Mouse (Mus musculus) neural tube, embryonic 15.5 days (tissue): Measurements from ENCODE around the gene Mmp21. TPM values are rescaled to one million over a fixed set of nuclear protein-coding genes. Genes with fewer than 3 reads are reported as not detected.

ENCODE experiments used
- ATAC-seq: fragments of 200-750 bp; cut with Nextera tagmentation; 2 replicates; pipeline ENCODE4 v1.8.0; 2017; ENCODE audit warnings: mild to moderate bottlenecking, moderate TSS enrichment, moderate library complexity; ENCODE audit not compliant: low FRiP score
- H3K27ac ChIP-seq: fragments of 300-500 bp; sonication (generic); replicated peaks from 2 replicates; pipeline ENCODE4 v1.5.1; 2015; ENCODE audit warnings: mild to moderate bottlenecking, inconsistent platforms
- H3K27me3 ChIP-seq: fragments of 300-500 bp; sonication (generic); replicated peaks from 2 replicates; pipeline ENCODE4 v1.6.1; 2015; ENCODE audit warnings: inconsistent platforms
- H3K36me3 ChIP-seq: fragments of 300-500 bp; sonication (generic); 2 replicates; pipeline ENCODE4 v1.6.1; 2015; ENCODE audit warnings: inconsistent platforms
- H3K4me1 ChIP-seq: fragments of 300-500 bp; sonication (generic); 2 replicates; pipeline ENCODE4 v1.6.1; 2015; ENCODE audit warnings: inconsistent platforms
- H3K4me2 ChIP-seq: fragments of 300-500 bp; sonication (generic); 2 replicates; pipeline ENCODE4 v1.6.1; 2015; ENCODE audit warnings: inconsistent platforms, mild to moderate bottlenecking, moderate library complexity
- H3K4me3 ChIP-seq: fragments of 300-500 bp; sonication (generic); replicated peaks from 2 replicates; pipeline ENCODE4 v1.5.1; 2015; ENCODE audit warnings: mild to moderate bottlenecking, inconsistent platforms
- H3K9ac ChIP-seq: fragments of 300-500 bp; sonication (generic); replicated peaks from 2 replicates; pipeline ENCODE4 v1.6.1; 2015; ENCODE audit warnings: mild to moderate bottlenecking, inconsistent platforms
- H3K9me3 ChIP-seq: fragments of 300-500 bp; sonication (generic); replicated peaks from 2 replicates; pipeline ENCODE4 v1.6.1; 2016; ENCODE audit warnings: inconsistent platforms
- WGBS: fragments of 180-500 bp; shearing (Covaris S2); methylation state at CpG from one replicate; pipeline ENCODE4 v1.1.7; 2015; ENCODE audit warnings: mixed read lengths; 5-methylcytosine and 5-hydroxymethylcytosine counted together
- polyA plus RNA-seq: library from polyadenylated mRNA; unstranded; fragments of >200 nt; fragmentation: Nextera tagmentation; extraction: Ambion mirVana; gene quantifications from 2 replicates; pipeline ENCODE4 v1.2.1, GENCODE M21; 2015

Mmp21 gene
- polyA plus RNA-seq, 1 experiment from 2014 or later = not detected

- H3K27me3 ChIP-seq = no peaks in the 10 kb centered on the region
- no peaks in the 10 kb centered on the region for H3K4me1 ChIP-seq
- no peak overlapping the region for H3K27ac ChIP-seq
- H3K4me2 ChIP-seq = no peak overlapping the region
- ATAC-seq = no peak
- H3K4me3 ChIP-seq = no peak overlapping the region
- 85% methylated on average over 6 of the region's 6 CpGs for WGBS
- H3K36me3 ChIP-seq = peaks cover 81% of the 10 kb centered on the region
- no peak overlapping the region for H3K9ac ChIP-seq
- no peaks in the 10 kb centered on the region for H3K9me3 ChIP-seq
Measured at GRCm38 (mm10) chr7:133645716-133646115, 34.1 kb downstream of the Mmp21 start.

- Histone ChIP-seq H3K9me3 (no peaks in the 10 kb centered on the region), H3K4me3 (peak overlapping the region; percentile 98; the same call in 1 of the 2 replicates), H3K9ac (no peak overlapping the region), H3K36me3 (peaks cover 30% of the 10 kb centered on the region), H3K4me1 (peaks cover 12% of the 10 kb centered on the region), H3K27me3 (no peaks in the 10 kb centered on the region), H3K4me2 (peak overlapping the region; percentile 78), H3K27ac (no peak overlapping the region)
- no peak for ATAC-seq
- WGBS = 91% methylated on average over 13 of the region's 13 CpGs
Measured at GRCm38 (mm10) chr7:133638821-133639220, 41.0 kb downstream of the Mmp21 start.

- peak overlapping the region; percentile 98 for H3K4me3 ChIP-seq
- H3K4me2 ChIP-seq = peak overlapping the region; percentile 78
- ATAC-seq = no peak
- peaks cover 12% of the 10 kb centered on the region for H3K4me1 ChIP-seq
- H3K9me3 ChIP-seq = no peaks in the 10 kb centered on the region
- H3K9ac ChIP-seq = peak overlapping the region; percentile 96
- 14% methylated on average over 13 of the region's 13 CpGs for WGBS
- H3K36me3 ChIP-seq = peaks cover 25% of the 10 kb centered on the region
- H3K27me3 ChIP-seq = no peaks in the 10 kb centered on the region
- peak overlapping the region; percentile 94; the same call in 1 of the 2 replicates for H3K27ac ChIP-seq
Measured at GRCm38 (mm10) chr7:133638306-133638705, 41.6 kb downstream of the Mmp21 start.

- Histone ChIP-seq H3K27ac (peak within 1 kb of the TSS; percentile 94), H3K36me3 (peaks cover 18% of the 10 kb centered on the region), H3K4me2 (peak within 1 kb of the TSS; percentile 78), H3K27me3 (no peaks in the 10 kb centered on the region), H3K9ac (peak within 1 kb of the TSS; percentile 96), H3K4me3 (peak within 1 kb of the TSS; percentile 98), H3K4me1 (peaks cover 12% of the 10 kb centered on the region), H3K9me3 (no peaks in the 10 kb centered on the region)
- peak; percentile 98 for ATAC-seq
- WGBS = under 1% methylated on average over 80 of the region's 81 CpGs
Measured at GRCm38 (mm10) chr7:133637361-133638305, 42.2 kb downstream of the Mmp21 start, which contains the start of gene Edrf1. Edrf1 (plus strand) TSS chr7:133637543.

GRCm38 (mm10) chr7:133636738-133637352 is 43.0 kb downstream of the Mmp21 start:
- Histone ChIP-seq H3K4me3 (peak overlapping the region; percentile 98), H3K4me2 (peak overlapping the region; percentile 78), H3K27me3 (no peaks in the 10 kb centered on the region), H3K27ac (peak overlapping the region; percentile 94), H3K9me3 (no peaks in the 10 kb centered on the region), H3K4me1 (peaks cover 12% of the 10 kb centered on the region), H3K9ac (peak overlapping the region; percentile 81), H3K36me3 (peaks cover 12% of the 10 kb centered on the region)
- ATAC-seq = peak; percentile 76
- 1% methylated on average over 21 of the region's 21 CpGs for WGBS

GRCm38 (mm10) chr7:133634932-133635650 is 44.8 kb downstream of the Mmp21 start:
- Histone ChIP-seq H3K27me3 (no peaks in the 10 kb centered on the region), H3K4me1 (peaks cover 12% of the 10 kb centered on the region), H3K9me3 (no peaks in the 10 kb centered on the region), H3K36me3 (no peaks in the 10 kb centered on the region), H3K4me2 (no peak overlapping the region), H3K9ac (no peak overlapping the region), H3K27ac (no peak overlapping the region), H3K4me3 (no peak overlapping the region)
- no peak for ATAC-seq
- WGBS = 63% methylated on average over 10 of the region's 12 CpGs

- no peak overlapping the region for H3K4me3 ChIP-seq
- no peak overlapping the region for H3K4me2 ChIP-seq
- no peaks in the 10 kb centered on the region for H3K9me3 ChIP-seq
- no peak overlapping the region for H3K9ac ChIP-seq
- WGBS = 25% methylated on average over 2 of the region's 2 CpGs
- no peaks in the 10 kb centered on the region for H3K4me1 ChIP-seq
- no peaks in the 10 kb centered on the region for H3K36me3 ChIP-seq
- ATAC-seq = no peak
- H3K27me3 ChIP-seq = no peaks in the 10 kb centered on the region
- no peak overlapping the region for H3K27ac ChIP-seq
Measured at GRCm38 (mm10) chr7:133632476-133632875, 47.4 kb downstream of the Mmp21 start.

- H3K36me3 ChIP-seq = no peaks in the 10 kb centered on the region
- WGBS = 85% methylated on average over 5 of the region's 5 CpGs
- H3K4me1 ChIP-seq = no peaks in the 10 kb centered on the region
- no peak overlapping the region for H3K4me3 ChIP-seq
- ATAC-seq = no peak
- no peak overlapping the region for H3K4me2 ChIP-seq
- no peak overlapping the region for H3K27ac ChIP-seq
- H3K9me3 ChIP-seq = no peaks in the 10 kb centered on the region
- no peaks in the 10 kb centered on the region for H3K27me3 ChIP-seq
- no peak overlapping the region for H3K9ac ChIP-seq
Measured at GRCm38 (mm10) chr7:133630821-133631220, 49.0 kb downstream of the Mmp21 start.

- Histone ChIP-seq H3K4me3 (no peak overlapping the region), H3K9ac (no peak overlapping the region), H3K4me2 (no peak overlapping the region), H3K27me3 (no peaks in the 10 kb centered on the region), H3K27ac (no peak overlapping the region), H3K4me1 (no peaks in the 10 kb centered on the region), H3K36me3 (no peaks in the 10 kb centered on the region), H3K9me3 (no peaks in the 10 kb centered on the region)
- WGBS = 36% methylated on average over 14 of the region's 14 CpGs
- no peak for ATAC-seq
Measured at GRCm38 (mm10) chr7:133627184-133627936, 52.5 kb downstream of the Mmp21 start.
